Mouse (Mus musculus): ENCODE data around the gene Tmem94. TPM values are rescaled to one million over a fixed set of nuclear protein-coding genes. Genes with fewer than 3 reads are reported as not detected.

The Tmem94 gene
- polyA plus RNA-seq, 1 experiment from 2014 or later, result 25.6 TPM

GRCm38 (mm10) chr11:115741070-115741469 is 24.2 kb upstream of the Tmem94 start:
- Histone ChIP-seq H3K9ac (ENCODE audit: low read depth, low read length) (no peak overlapping the region), H3K4me3 (ENCODE audit: low read depth, low read length) (no peak overlapping the region), H3K4me1 (ENCODE audit: control insufficient read depth, insufficient read depth, low read length) (no peaks in the 10 kb centered on the region), H3K27ac (ENCODE audit: low read length) (no peak overlapping the region), H3K4me2 (ENCODE audit: low read length) (no peak overlapping the region), H3K36me3 (ENCODE audit: control insufficient read depth, insufficient read depth, low read length) (no peaks in the 10 kb centered on the region), H3K9me3 (replicated peaks; ENCODE audit: control insufficient read depth, low read length, poor library complexity, severe bottlenecking) (no peaks in the 10 kb centered on the region), H3K27me3 (ENCODE audit: control insufficient read depth, insufficient read depth, low read depth, low read length) (no peaks in the 10 kb centered on the region)
- no peak for ATAC-seq
- WGBS, result 89% methylated on average over 11 of the region's 11 CpGs

- Histone ChIP-seq H3K9ac (ENCODE audit: low read depth, low read length) (no peak overlapping the region), H3K9me3 (replicated peaks; ENCODE audit: control insufficient read depth, low read length, poor library complexity, severe bottlenecking) (no peaks in the 10 kb centered on the region), H3K4me1 (ENCODE audit: control insufficient read depth, insufficient read depth, low read length) (peaks cover 2% of the 10 kb centered on the region; the same call in 1 of the 2 replicates), H3K36me3 (ENCODE audit: control insufficient read depth, insufficient read depth, low read length) (no peaks in the 10 kb centered on the region), H3K4me2 (ENCODE audit: low read length) (no peak overlapping the region), H3K27ac (ENCODE audit: low read length) (no peak overlapping the region), H3K27me3 (ENCODE audit: control insufficient read depth, insufficient read depth, low read depth, low read length) (no peaks in the 10 kb centered on the region), H3K4me3 (ENCODE audit: low read depth, low read length) (no peak overlapping the region)
- ATAC-seq, result no peak
- 89% methylated on average over 9 of the region's 9 CpGs for WGBS
Observed at GRCm38 (mm10) chr11:115742926-115743325, 22.3 kb upstream of the Tmem94 start.

DNA sequence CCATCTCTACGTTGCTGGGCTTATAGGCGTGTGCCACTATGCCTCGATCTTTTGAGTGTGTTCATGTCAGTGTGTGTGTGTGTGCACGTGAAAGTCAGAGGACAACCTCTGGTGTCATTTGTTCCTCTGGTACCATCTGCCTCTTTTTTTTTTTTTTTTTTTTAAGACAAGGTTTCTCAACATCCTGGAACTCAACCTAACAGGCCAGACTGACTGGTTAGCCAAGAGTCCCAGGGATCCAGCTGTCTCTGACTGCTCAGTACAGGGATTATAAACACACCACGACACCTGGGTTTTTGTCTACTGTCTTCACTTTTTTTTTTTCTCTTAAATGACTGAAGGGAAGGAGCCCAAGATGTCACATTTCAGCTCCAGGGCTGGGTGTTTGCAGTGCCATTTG is 20.8 kb upstream of the Tmem94 start:
- ATAC-seq, result no peak
- WGBS, result 91% methylated on average over 5 of the region's 5 CpGs

DNA sequence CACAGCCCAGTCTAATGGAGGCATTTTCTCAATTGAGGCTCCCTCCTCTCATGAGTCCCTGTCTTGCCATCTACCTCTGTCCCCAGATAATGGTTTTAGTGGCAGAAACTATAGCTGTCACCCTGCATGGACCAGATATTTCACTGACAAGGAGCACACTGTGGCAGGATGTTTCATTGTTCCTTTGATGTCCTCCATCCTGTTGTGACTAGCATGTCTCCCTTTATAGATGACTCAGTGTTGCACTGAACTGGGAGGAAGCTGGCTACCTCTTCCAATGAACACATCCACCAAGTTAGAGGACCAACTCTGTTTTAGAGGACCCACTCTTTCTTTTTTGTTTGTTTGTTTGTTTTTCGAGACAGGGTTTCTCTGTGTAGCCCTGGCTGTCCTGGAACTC is 19.1 kb upstream of the Tmem94 start:
- 94% methylated on average over 1 of the region's 1 CpGs for WGBS
- Histone ChIP-seq H3K27ac (ENCODE audit: low read length) (no peak overlapping the region), H3K9ac (ENCODE audit: low read depth, low read length) (no peak overlapping the region), H3K27me3 (ENCODE audit: control insufficient read depth, insufficient read depth, low read depth, low read length) (no peaks in the 10 kb centered on the region), H3K4me1 (ENCODE audit: control insufficient read depth, insufficient read depth, low read length) (peaks cover 2% of the 10 kb centered on the region; the same call in 1 of the 2 replicates), H3K4me3 (ENCODE audit: low read depth, low read length) (no peak overlapping the region), H3K4me2 (ENCODE audit: low read length) (no peak overlapping the region), H3K36me3 (ENCODE audit: control insufficient read depth, insufficient read depth, low read length) (no peaks in the 10 kb centered on the region), H3K9me3 (replicated peaks; ENCODE audit: control insufficient read depth, low read length, poor library complexity, severe bottlenecking) (no peaks in the 10 kb centered on the region)
- no peak for ATAC-seq

More for the DNA sequence above, 20.8 kb upstream of the Tmem94 start:
- H3K4me3 ChIP-seq (ENCODE audit: low read depth, low read length), result no peak overlapping the region
- no peaks in the 10 kb centered on the region for H3K36me3 ChIP-seq (ENCODE audit: control insufficient read depth, insufficient read depth, low read length)
- H3K9ac ChIP-seq (ENCODE audit: low read depth, low read length), result no peak overlapping the region
- peaks cover 2% of the 10 kb centered on the region; the same call in 1 of the 2 replicates for H3K4me1 ChIP-seq (ENCODE audit: control insufficient read depth, insufficient read depth, low read length)
- no peaks in the 10 kb centered on the region for H3K9me3 ChIP-seq (replicated peaks; ENCODE audit: control insufficient read depth, low read length, poor library complexity, severe bottlenecking)
- no peaks in the 10 kb centered on the region for H3K27me3 ChIP-seq (ENCODE audit: control insufficient read depth, insufficient read depth, low read depth, low read length)
- no peak overlapping the region for H3K4me2 ChIP-seq (ENCODE audit: low read length)
- no peak overlapping the region for H3K27ac ChIP-seq (ENCODE audit: low read length)

- Histone ChIP-seq H3K4me1 (ENCODE audit: control insufficient read depth, insufficient read depth, low read length) (peaks cover 2% of the 10 kb centered on the region; the same call in 1 of the 2 replicates), H3K4me3 (ENCODE audit: low read depth, low read length) (peak overlapping the region; percentile 21; the same call in 1 of the 2 replicates), H3K36me3 (ENCODE audit: control insufficient read depth, insufficient read depth, low read length) (no peaks in the 10 kb centered on the region), H3K9me3 (replicated peaks; ENCODE audit: control insufficient read depth, low read length, poor library complexity, severe bottlenecking) (no peaks in the 10 kb centered on the region), H3K9ac (ENCODE audit: low read depth, low read length) (no peak overlapping the region; the same call in 1 of the 2 replicates), H3K4me2 (ENCODE audit: low read length) (peak overlapping the region; percentile 38), H3K27me3 (ENCODE audit: control insufficient read depth, insufficient read depth, low read depth, low read length) (no peaks in the 10 kb centered on the region), H3K27ac (ENCODE audit: low read length) (no peak overlapping the region)
- 47% methylated on average over 8 of the region's 8 CpGs for WGBS
- no peak for ATAC-seq
Observed at GRCm38 (mm10) chr11:115746762-115747161, 18.5 kb upstream of the Tmem94 start.

DNA sequence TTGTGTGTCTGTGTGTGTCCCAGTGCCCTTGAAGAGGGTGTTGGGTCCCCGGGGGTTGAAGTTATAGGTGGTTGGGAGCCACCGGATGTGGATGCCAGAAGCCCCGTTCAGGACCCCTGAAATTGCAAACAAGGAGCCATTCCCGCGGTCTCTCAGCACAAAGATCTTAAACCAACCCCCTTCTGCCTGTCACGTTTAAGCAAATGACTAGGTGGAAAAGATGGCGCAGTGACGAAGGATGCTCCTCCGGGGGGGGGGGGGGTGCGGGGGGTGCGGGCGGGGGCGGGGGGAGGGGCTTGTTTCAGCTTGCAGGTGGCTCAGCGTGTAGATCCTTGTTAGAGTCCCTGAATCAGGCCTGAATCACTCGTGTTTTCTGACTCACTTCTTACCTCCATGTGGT is 17.9 kb upstream of the Tmem94 start:
- no peak for ATAC-seq
- Histone ChIP-seq H3K9ac (ENCODE audit: low read depth, low read length) (peak overlapping the region; percentile 16; the same call in 1 of the 2 replicates), H3K36me3 (ENCODE audit: control insufficient read depth, insufficient read depth, low read length) (no peaks in the 10 kb centered on the region), H3K9me3 (replicated peaks; ENCODE audit: control insufficient read depth, low read length, poor library complexity, severe bottlenecking) (no peaks in the 10 kb centered on the region), H3K4me1 (ENCODE audit: control insufficient read depth, insufficient read depth, low read length) (peaks cover 2% of the 10 kb centered on the region; the same call in 1 of the 2 replicates), H3K27me3 (ENCODE audit: control insufficient read depth, insufficient read depth, low read depth, low read length) (no peaks in the 10 kb centered on the region), H3K4me2 (ENCODE audit: low read length) (peak overlapping the region; percentile 38), H3K4me3 (ENCODE audit: low read depth, low read length) (peak overlapping the region; percentile 21), H3K27ac (ENCODE audit: low read length) (no peak overlapping the region)
- 12% methylated on average over 9 of the region's 15 CpGs for WGBS

- no peak overlapping the region for H3K4me2 ChIP-seq (ENCODE audit: low read length)
- no peak overlapping the region for H3K4me3 ChIP-seq (ENCODE audit: low read depth, low read length)
- WGBS, result 88% methylated on average over 5 of the region's 5 CpGs
- H3K9ac ChIP-seq (ENCODE audit: low read depth, low read length), result no peak overlapping the region
- no peaks in the 10 kb centered on the region for H3K9me3 ChIP-seq (replicated peaks; ENCODE audit: control insufficient read depth, low read length, poor library complexity, severe bottlenecking)
- H3K27me3 ChIP-seq (ENCODE audit: control insufficient read depth, insufficient read depth, low read depth, low read length), result no peaks in the 10 kb centered on the region
- H3K27ac ChIP-seq (ENCODE audit: low read length), result no peak overlapping the region
- H3K4me1 ChIP-seq (ENCODE audit: control insufficient read depth, insufficient read depth, low read length), result peaks cover 6% of the 10 kb centered on the region; the same call in 1 of the 2 replicates
- H3K36me3 ChIP-seq (ENCODE audit: control insufficient read depth, insufficient read depth, low read length), result no peaks in the 10 kb centered on the region
- ATAC-seq, result no peak
Observed at GRCm38 (mm10) chr11:115749834-115750233, 15.4 kb upstream of the Tmem94 start.

DNA sequence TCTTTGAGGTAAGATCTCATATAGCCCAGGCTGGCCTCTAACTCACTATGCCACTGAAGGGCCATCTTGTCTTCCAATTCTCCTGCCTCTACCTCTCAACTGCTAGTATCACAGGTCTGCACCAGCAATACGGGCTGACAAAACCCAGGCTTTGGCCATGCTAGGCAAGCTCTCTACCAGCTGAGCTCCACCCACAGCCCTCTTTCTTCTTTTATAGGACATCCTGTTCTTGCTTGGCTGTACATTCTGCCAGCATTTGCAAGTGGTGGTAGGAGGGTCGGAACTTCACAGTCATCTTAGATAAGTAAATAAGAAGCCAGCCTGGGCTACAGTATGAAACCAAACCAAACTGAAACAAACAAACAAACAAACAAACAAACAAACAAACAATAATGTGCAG is 13.5 kb upstream of the Tmem94 start:
- Histone ChIP-seq H3K4me2 (ENCODE audit: low read length) (no peak overlapping the region), H3K27ac (ENCODE audit: low read length) (no peak overlapping the region), H3K4me3 (ENCODE audit: low read depth, low read length) (no peak overlapping the region), H3K9me3 (replicated peaks; ENCODE audit: control insufficient read depth, low read length, poor library complexity, severe bottlenecking) (no peaks in the 10 kb centered on the region), H3K9ac (ENCODE audit: low read depth, low read length) (no peak overlapping the region), H3K27me3 (ENCODE audit: control insufficient read depth, insufficient read depth, low read depth, low read length) (no peaks in the 10 kb centered on the region), H3K36me3 (ENCODE audit: control insufficient read depth, insufficient read depth, low read length) (no peaks in the 10 kb centered on the region), H3K4me1 (ENCODE audit: control insufficient read depth, insufficient read depth, low read length) (peaks cover 6% of the 10 kb centered on the region; the same call in 1 of the 2 replicates)
- ATAC-seq, result no peak
- 74% methylated on average over 2 of the region's 2 CpGs for WGBS

GRCm38 (mm10) chr11:115752653-115753052 is 12.6 kb upstream of the Tmem94 start:
- 38% methylated on average over 7 of the region's 7 CpGs for WGBS
- no peak overlapping the region for H3K4me3 ChIP-seq (ENCODE audit: low read depth, low read length)
- no peak overlapping the region for H3K9ac ChIP-seq (ENCODE audit: low read depth, low read length)
- H3K27me3 ChIP-seq (ENCODE audit: control insufficient read depth, insufficient read depth, low read depth, low read length), result no peaks in the 10 kb centered on the region
- no peaks in the 10 kb centered on the region for H3K9me3 ChIP-seq (replicated peaks; ENCODE audit: control insufficient read depth, low read length, poor library complexity, severe bottlenecking)
- no peak overlapping the region for H3K4me2 ChIP-seq (ENCODE audit: low read length)
- peaks cover 4% of the 10 kb centered on the region; the same call in 1 of the 2 replicates for H3K4me1 ChIP-seq (ENCODE audit: control insufficient read depth, insufficient read depth, low read length)
- H3K27ac ChIP-seq (ENCODE audit: low read length), result no peak overlapping the region
- no peaks in the 10 kb centered on the region for H3K36me3 ChIP-seq (ENCODE audit: control insufficient read depth, insufficient read depth, low read length)
- no peak for ATAC-seq
